In genomic region chr5:20773341-20773740, GRCm38 (mm10) we compare ENCODE assay signal across 9 mouse cellular contexts.
DNase-seq lines count a peak whose midpoint lies in the region; ATAC-seq and TF ChIP-seq lines count a peak whose summit lies in the region.
"Had no signal": no experiment of that assay in that cellular context is flagged by ENCODE, and none has a peak within 500 bp of the region (broad histone marks: within the 10 kb centered on the region; RNA-seq: fewer than 3 reads in every experiment).

No protein-coding gene starts in this region.

- 54% methylated on average over 3 of the region's 3 CpGs for WGBS in lung, postnatal 0 days

- peak; percentile 50 to 60 for DNase-seq in cerebellum, postnatal 14 days
- DNase-seq in cerebellum, adult 8-10 months: no peak
- peak; percentile 21 for DNase-seq in left cerebral cortex, adult 11 months (ENCODE audit: low spot score)
- DNase-seq in left cerebral cortex, postnatal 36 days (ENCODE audit: low spot score in 2 of 2): no peak
- peak; percentile 9 for DNase-seq in Patski (ENCODE audit: low read depth, low spot score)
- DNase-seq in lung, postnatal 0 days (ENCODE audit: low spot score): peak; percentile 76
- DNase-seq in T-cell, adult 2 months (ENCODE audit: low spot score): no peak
- DNase-seq in spleen, postnatal 4 days (ENCODE audit: low spot score in 2 of 2): no peak

- no peak overlapping the region for H3K27ac ChIP-seq in lung, postnatal 0 days (ENCODE audit: low read length)
- H3K27ac ChIP-seq: macrophage had no signal

- H3K36me3 ChIP-seq in lung, postnatal 0 days (ENCODE audit: insufficient read depth, low read length): no peaks in the 10 kb centered on the region

- H3K4me3 ChIP-seq in lung, postnatal 0 days (ENCODE audit: low read depth, low read length): no peak overlapping the region

- H3K27me3 ChIP-seq in Patski: no peaks in the 10 kb centered on the region
- H3K27me3 ChIP-seq in lung, postnatal 0 days (replicated peaks; ENCODE audit: insufficient read depth, low read length): no peaks in the 10 kb centered on the region

- in situ Hi-C loops in Patski (cut with MboI; ENCODE audit: low pct_unique_long_range_greater_than_20kb): loop anchor here (25.0 kb wide), 1 partner anchor 1261 kb away; no protein-coding TSS in a partner anchor

- ATAC-seq in Patski: no peak
- 0 out of 2 replicates have a peak, but pooled peaks have one; percentile 32 for ATAC-seq in lung, postnatal 0 days

- intact Hi-C loops in left cerebral cortex, postnatal 36 days (cut with DNase I): loop anchor here (2.0 to 10.0 kb wide), 2 partner anchors 1249 to 1345 kb away; no protein-coding TSS in a partner anchor

- no peak overlapping the region for H3K9ac ChIP-seq in lung, postnatal 0 days (replicated peaks; ENCODE audit: low read depth)

- no peaks in the 10 kb centered on the region for H3K4me1 ChIP-seq in lung, postnatal 0 days (ENCODE audit: insufficient read depth, low read depth, low read length)

- no peak overlapping the region for H3K4me2 ChIP-seq in lung, postnatal 0 days (replicated peaks; ENCODE audit: low read depth, low read length)

- TF ChIP-seq CTCF in Patski (IDR thresholded peaks at IDR 0.05): peak; percentile 63
- peak; percentile 67 for TF ChIP-seq CTCF in lung, postnatal 0 days (IDR thresholded peaks at IDR 0.05)

- TF ChIP-seq EP300 in lung, postnatal 0 days (IDR thresholded peaks at IDR 0.05): no peak

- POLR2A ChIA-PET in Patski (lab: Charles Lee): no interaction called here

- H3K9me3 ChIP-seq in lung, postnatal 0 days (ENCODE audit: low read length): no peaks in the 10 kb centered on the region

- CTCF ChIA-PET in Patski (lab: Charles Lee): interaction anchor here (1.0 kb wide), 1 partner anchor 70 kb away, joined by 3 read pairs; no protein-coding TSS in a partner anchor

Comparison
In these comparisons a context has a peak if more than half of its experiments do, and no peak if none do; other contexts are left out.
1. DNase-seq: peak in cerebellum, postnatal 14 days (2 of 2), left cerebral cortex, adult 11 months (single experiment), Patski (single experiment) and lung, postnatal 0 days (single experiment); none in cerebellum, adult 8-10 months (single experiment), left cerebral cortex, postnatal 36 days (0 of 2), T-cell, adult 2 months (single experiment) and spleen, postnatal 4 days (0 of 2).